Mouse (Mus musculus) thymus, adult 2 months (tissue): ENCODE measurements around the gene Slc22a20. TPM values are rescaled to one million over a fixed set of nuclear protein-coding genes. Genes with fewer than 3 reads are reported as not detected.

Experiments used
- DNase-seq: peaks from one replicate; pipeline ENCODE4 v3.0.0; 2021
- H3K27ac ChIP-seq: fragments of 200-500 bp; 2 replicates; pipeline ENCODE4 v1.5.1; 2012; ENCODE audit warnings: low read length, control low read depth; ENCODE audit not compliant: control insufficient read depth, insufficient read depth
- H3K27me3 ChIP-seq: fragments of 200-500 bp; 2 replicates; pipeline ENCODE4 v1.6.1; 2012; ENCODE audit warnings: mild to moderate bottlenecking, low read length, moderate library complexity, mixed read lengths; ENCODE audit not compliant: control insufficient read depth, insufficient read depth
- H3K36me3 ChIP-seq: fragments of 200-500 bp; 2 replicates; pipeline ENCODE4 v1.6.1; 2012; ENCODE audit warnings: mild to moderate bottlenecking, low read length, moderate library complexity; ENCODE audit not compliant: control insufficient read depth, insufficient read depth
- H3K4me1 ChIP-seq: fragments of 200-500 bp; replicated peaks from 2 replicates; pipeline ENCODE4 v1.6.1; 2012; ENCODE audit warnings: low read length; ENCODE audit not compliant: control insufficient read depth, insufficient read depth
- H3K4me3 ChIP-seq: fragments of 200-500 bp; 2 replicates; pipeline ENCODE4 v1.5.1; 2012; ENCODE audit warnings: mild to moderate bottlenecking, low read length, control low read depth, moderate library complexity; ENCODE audit not compliant: control insufficient read depth, insufficient read depth
- CTCF ChIP-seq: fragments of 200-500 bp; IDR thresholded peaks from 2 replicates; pipeline ENCODE4 v1.5.1; 2012; ENCODE audit warnings: mild to moderate bottlenecking, control low read depth, low read length, moderate library complexity, borderline replicate concordance; ENCODE audit not compliant: control insufficient read depth, poor library complexity, insufficient read depth; ENCODE audit errors: extremely low read depth
- POLR2A ChIP-seq: fragments of 200-500 bp; IDR thresholded peaks from 2 replicates; pipeline ENCODE4 v1.6.1; 2012; ENCODE audit warnings: mild to moderate bottlenecking, low read length, control low read depth, moderate library complexity; ENCODE audit not compliant: control insufficient read depth, poor library complexity, insufficient read depth; ENCODE audit errors: extremely low read depth
- WGBS: fragments of 180-500 bp; shearing (Covaris S2); methylation state at CpG from one replicate; pipeline ENCODE4 v1.1.7; 2018; 5-methylcytosine and 5-hydroxymethylcytosine counted together
- polyA plus RNA-seq: library from polyadenylated mRNA; depleted of rRNA; stranded (reverse); fragments of >200 nt; gene quantifications from 2 replicates; pipeline ENCODE4 v1.2.3, GENCODE M21; 2012; rRNA removed

The Slc22a20 gene
- polyA plus RNA-seq, result 0.06 and 0.20 TPM in 2 replicates

GRCm38 (mm10) chr19:5986043-5986442, at the start of gene Slc22a20:
Gene Slc22a20 (minus strand): TSS chr19:5986143.
- peaks cover 10% of the 10 kb centered on the region for H3K4me1 ChIP-seq
- H3K4me3 ChIP-seq, result no peak within 1 kb of the TSS
- DNase-seq, result no peak
- no peaks in the 10 kb centered on the region for H3K36me3 ChIP-seq
- 97% methylated on average over 4 of the region's 4 CpGs for WGBS
- H3K27me3 ChIP-seq, result no peaks in the 10 kb centered on the region
- TF ChIP-seq POLR2A, result no peak
- no peak for TF ChIP-seq CTCF
- H3K27ac ChIP-seq, result no peak within 1 kb of the TSS

GRCm38 (mm10) chr19:6030520-6031280, 44.8 kb upstream of the Slc22a20 start:
- H3K36me3 ChIP-seq, result no peaks in the 10 kb centered on the region
- TF ChIP-seq CTCF (no peak), POLR2A (no peak)
- no peaks in the 10 kb centered on the region for H3K27me3 ChIP-seq
- WGBS, result 86% methylated on average over 14 of the region's 14 CpGs
- H3K27ac ChIP-seq, result no peak overlapping the region
- H3K4me3 ChIP-seq, result no peak overlapping the region
- no peaks in the 10 kb centered on the region for H3K4me1 ChIP-seq
- no peak for DNase-seq

GRCm38 (mm10) chr19:6029426-6029825, 43.5 kb upstream of the Slc22a20 start:
- DNase-seq, result no peak
- no peaks in the 10 kb centered on the region for H3K4me1 ChIP-seq
- no peak for TF ChIP-seq POLR2A
- no peak for TF ChIP-seq CTCF
- H3K27me3 ChIP-seq, result no peaks in the 10 kb centered on the region
- no peak overlapping the region for H3K4me3 ChIP-seq
- H3K36me3 ChIP-seq, result no peaks in the 10 kb centered on the region
- no peak overlapping the region for H3K27ac ChIP-seq
- 90% methylated on average over 9 of the region's 9 CpGs for WGBS

- no peak for DNase-seq
Observed at GRCm38 (mm10) chr19:6028991-6029390, 43.0 kb upstream of the Slc22a20 start.

GRCm38 (mm10) chr19:6023930-6024329, 38.0 kb upstream of the Slc22a20 start:
- H3K27me3 ChIP-seq, result no peaks in the 10 kb centered on the region
- TF ChIP-seq POLR2A (no peak), CTCF (no peak)
- H3K4me3 ChIP-seq, result no peak overlapping the region
- no peak for DNase-seq
- 93% methylated on average over 7 of the region's 7 CpGs for WGBS
- H3K4me1 ChIP-seq, result no peaks in the 10 kb centered on the region
- H3K36me3 ChIP-seq, result no peaks in the 10 kb centered on the region
- H3K27ac ChIP-seq, result no peak overlapping the region

More at GRCm38 (mm10) chr19:6028991-6029390, 43.0 kb upstream of the Slc22a20 start:
- 92% methylated on average over 6 of the region's 6 CpGs for WGBS
- H3K4me1 ChIP-seq, result no peaks in the 10 kb centered on the region
- H3K4me3 ChIP-seq, result no peak overlapping the region
- no peaks in the 10 kb centered on the region for H3K27me3 ChIP-seq
- TF ChIP-seq CTCF, result no peak
- TF ChIP-seq POLR2A, result no peak
- no peaks in the 10 kb centered on the region for H3K36me3 ChIP-seq
- H3K27ac ChIP-seq, result no peak overlapping the region

GRCm38 (mm10) chr19:6023059-6023458, 37.1 kb upstream of the Slc22a20 start:
- H3K4me3 ChIP-seq, result no peak overlapping the region
- DNase-seq, result no peak
- TF ChIP-seq CTCF (no peak), POLR2A (no peak)
- no peaks in the 10 kb centered on the region for H3K27me3 ChIP-seq
- H3K36me3 ChIP-seq, result no peaks in the 10 kb centered on the region
- H3K4me1 ChIP-seq, result no peaks in the 10 kb centered on the region
- WGBS, result 95% methylated on average over 8 of the region's 8 CpGs
- no peak overlapping the region for H3K27ac ChIP-seq
